Mouse (Mus musculus) c-Kit-negative CD71-positive TER-119-positive erythroid progenitor cells, embryonic 14.5 days (primary cell): ENCODE measurements around the gene Eva1a.

ENCODE experiments used
- DNase-seq: peaks from one replicate; pipeline ENCODE4 v3.0.0-alpha.2; 2013; ENCODE audit warnings: low read depth, low spot score

The Eva1a gene

GRCm38 (mm10) chr6:82040834-82041487 lies at the start of gene Eva1a:
Gene Eva1a (plus strand): TSS chr6:82041043.
- DNase-seq: no peak

GRCm38 (mm10) chr6:82012392-82012791 lies 28.5 kb upstream of the Eva1a start:
- DNase-seq: no peak

- DNase-seq: no peak
Measured at GRCm38 (mm10) chr6:82021074-82021473, 19.8 kb upstream of the Eva1a start.

GRCm38 (mm10) chr6:82021494-82021893 lies 19.3 kb upstream of the Eva1a start:
- no peak for DNase-seq

- no peak for DNase-seq
Measured at GRCm38 (mm10) chr6:82029611-82030510, 11.0 kb upstream of the Eva1a start.

- DNase-seq: no peak
Measured at GRCm38 (mm10) chr6:82030511-82030884, 10.3 kb upstream of the Eva1a start.

- no peak for DNase-seq
Measured at GRCm38 (mm10) chr6:82037211-82037610, 3.6 kb upstream of the Eva1a start.

GRCm38 (mm10) chr6:82039193-82039592 lies 1.6 kb upstream of the Eva1a start:
- no peak for DNase-seq

GRCm38 (mm10) chr6:82039968-82040367 lies 875 bp upstream of the Eva1a start:
- no peak for DNase-seq

- no peak for DNase-seq
Measured at GRCm38 (mm10) chr6:82041488-82042295, 849 bp downstream of the Eva1a start.

GRCm38 (mm10) chr6:82042296-82043125 lies 1.7 kb downstream of the Eva1a start:
- no peak for DNase-seq

- DNase-seq: no peak
Measured at GRCm38 (mm10) chr6:82043634-82044033, 2.8 kb downstream of the Eva1a start.

GRCm38 (mm10) chr6:82044509-82044908 lies 3.7 kb downstream of the Eva1a start:
- DNase-seq: no peak

- DNase-seq: no peak
Measured at GRCm38 (mm10) chr6:82047977-82048376, 7.1 kb downstream of the Eva1a start.

- DNase-seq: no peak
Measured at GRCm38 (mm10) chr6:82050201-82050600, 9.4 kb downstream of the Eva1a start.

GRCm38 (mm10) chr6:82051569-82051968 lies 10.7 kb downstream of the Eva1a start:
- no peak for DNase-seq

- DNase-seq: no peak
Measured at GRCm38 (mm10) chr6:82052047-82052725, 11.3 kb downstream of the Eva1a start.

- DNase-seq: no peak
Measured at GRCm38 (mm10) chr6:82052726-82053118, 11.9 kb downstream of the Eva1a start.

- no peak for DNase-seq
Measured at GRCm38 (mm10) chr6:82054854-82055253, 14.0 kb downstream of the Eva1a start.

- DNase-seq: no peak
Measured at GRCm38 (mm10) chr6:82059896-82060295, 19.1 kb downstream of the Eva1a start.

- DNase-seq: no peak
Measured at GRCm38 (mm10) chr6:82065230-82065629, 24.4 kb downstream of the Eva1a start.
